Mouse (Mus musculus) forebrain, embryonic 12.5 days (tissue): ENCODE measurements around the gene Galnt7. TPM values are rescaled to one million over a fixed set of nuclear protein-coding genes. Genes with fewer than 3 reads are reported as not detected.

Source experiments
- polyA plus RNA-seq: library from polyadenylated mRNA; unstranded; fragments of >200 nt; fragmentation: Nextera tagmentation; extraction: Ambion mirVana; gene quantifications from 2 replicates; pipeline ENCODE4 v1.2.1, GENCODE M21; 2016

Gene Galnt7
- polyA plus RNA-seq, 1 experiment from 2014 or later = 18.9 TPM

Other genes with a start within 250 kb of the Galnt7 start
- 0.81 and 1.4 TPM in 2 replicates for gene Scrg1, start 197.1 kb downstream of the Galnt7 start, polyA plus RNA-seq
- gene Sap30, start 165.2 kb downstream of the Galnt7 start, polyA plus RNA-seq = 128 and 131 TPM in 2 replicates
- gene Hmgb2, start 141.1 kb downstream of the Galnt7 start, polyA plus RNA-seq = 740 and 788 TPM in 2 replicates